Mouse (Mus musculus): ENCODE data around the gene Calhm5.

Calhm5 gene

GRCm38 (mm10) chr10:34070999-34071492 lies 25.3 kb downstream of the Calhm5 start:
- DNase-seq (ENCODE audit: inconsistent ontology term): peak; percentile 88

- DNase-seq (ENCODE audit: inconsistent ontology term): no peak
Measured at GRCm38 (mm10) chr10:34069606-34070005, 26.7 kb downstream of the Calhm5 start.

GRCm38 (mm10) chr10:34066591-34066990 lies 29.7 kb downstream of the Calhm5 start:
- no peak for DNase-seq (ENCODE audit: inconsistent ontology term)

GRCm38 (mm10) chr10:34053987-34054386 lies 42.3 kb downstream of the Calhm5 start:
- DNase-seq (ENCODE audit: inconsistent ontology term): no peak

GRCm38 (mm10) chr10:34044210-34044609 lies 52.1 kb downstream of the Calhm5 start, which contains the start of gene Calhm4:
Gene Calhm4, minus strand, starts transcription at chr10:34044310.
- no peak for DNase-seq (ENCODE audit: inconsistent ontology term)

Data from Muller cell, postnatal 12 days (primary cell).